Mouse (Mus musculus): ENCODE data around the gene Gna15.

Gna15 gene

DNA sequence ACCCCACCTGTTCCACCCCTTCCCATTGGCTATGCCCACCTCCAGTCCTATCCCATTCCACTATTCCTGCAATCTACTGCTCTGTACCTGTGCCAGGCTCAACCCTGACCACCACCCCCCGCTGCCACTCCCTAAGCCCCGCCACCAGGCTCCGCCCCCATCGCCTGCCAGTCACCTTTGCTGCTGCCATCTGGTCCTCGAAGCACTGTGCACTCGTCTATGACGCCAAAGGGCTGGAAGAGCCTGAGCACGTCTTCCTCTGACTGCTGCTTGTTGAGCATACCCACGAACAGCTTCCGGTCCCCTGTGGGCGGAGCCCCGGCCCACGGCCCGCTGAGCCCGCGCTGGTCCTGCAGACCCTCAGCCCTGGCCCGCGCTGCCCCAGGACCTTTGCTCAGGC is 53.6 kb downstream of the Gna15 start:
- in situ Hi-C loops (cut with MseI, MboI) = no loop called here

DNA sequence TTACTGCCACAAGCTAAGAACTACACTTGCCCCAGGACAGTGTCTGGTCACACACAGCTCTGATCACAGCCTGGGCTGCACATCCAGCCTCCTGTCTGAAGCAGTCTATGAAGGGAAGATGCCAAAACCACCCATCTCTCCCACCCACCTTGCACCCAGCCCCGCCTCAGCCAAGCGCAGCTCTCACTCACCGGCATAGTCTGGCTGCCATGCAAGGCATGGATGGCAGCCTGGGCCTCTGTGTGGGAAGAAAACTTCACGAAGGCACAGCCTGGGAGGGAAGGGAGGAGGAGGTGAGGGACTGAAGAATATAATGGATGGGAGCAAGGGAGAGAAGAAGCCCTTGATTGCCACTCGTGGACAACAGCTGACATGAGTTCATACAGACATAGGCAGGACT is 54.8 kb downstream of the Gna15 start:
- in situ Hi-C loops (cut with MseI, MboI) = no loop called here

DNA sequence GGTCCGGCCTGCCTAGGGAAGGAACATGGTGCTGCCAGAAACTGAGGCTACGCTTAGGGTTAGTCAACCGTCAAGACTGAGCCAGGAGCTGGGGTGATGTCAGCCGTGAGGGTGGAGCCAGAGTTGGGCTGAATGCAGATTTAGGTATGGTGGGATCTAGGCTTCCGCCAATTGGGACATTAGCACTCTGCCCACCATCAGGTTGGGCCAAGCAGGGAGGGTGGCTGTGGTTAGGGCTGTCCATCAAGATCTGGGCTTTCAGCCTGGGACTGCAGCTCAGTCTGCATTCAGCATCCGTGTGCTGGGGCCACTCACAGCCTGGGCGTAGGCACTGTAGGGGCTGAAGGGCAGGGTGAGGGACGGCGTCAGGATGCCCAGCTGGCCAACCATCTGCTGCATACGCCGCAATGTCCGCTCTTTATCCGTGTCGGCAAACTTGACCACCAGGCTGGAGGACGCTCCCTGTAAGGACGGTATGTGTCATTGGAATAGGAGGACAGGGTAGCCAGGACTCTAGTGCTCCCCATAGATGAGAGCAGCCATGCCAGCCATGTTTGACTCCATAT is 56.3 kb downstream of the Gna15 start:
- in situ Hi-C loops (cut with MseI, MboI) = no loop called here

DNA sequence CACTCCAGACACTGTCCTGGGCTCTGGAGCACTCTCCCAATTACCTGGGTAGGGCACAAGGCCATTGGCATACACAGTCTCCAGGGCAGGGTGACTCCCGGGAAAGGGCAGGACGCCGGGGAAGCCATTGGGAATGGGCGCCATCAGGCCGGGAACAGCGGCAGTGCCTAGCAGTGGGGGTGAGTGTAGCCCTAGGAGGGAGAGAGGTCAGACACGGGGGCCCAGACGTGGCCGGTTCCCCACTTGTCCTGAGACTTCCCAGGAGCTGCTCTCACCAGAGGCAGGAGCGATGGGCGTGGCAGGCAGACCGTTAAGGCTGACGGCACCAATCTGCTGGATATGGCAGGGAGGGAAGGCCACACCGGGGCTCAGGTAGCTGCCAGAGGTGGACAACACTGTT is 57.1 kb downstream of the Gna15 start:
- in situ Hi-C loops (cut with MseI, MboI) = no loop called here

DNA sequence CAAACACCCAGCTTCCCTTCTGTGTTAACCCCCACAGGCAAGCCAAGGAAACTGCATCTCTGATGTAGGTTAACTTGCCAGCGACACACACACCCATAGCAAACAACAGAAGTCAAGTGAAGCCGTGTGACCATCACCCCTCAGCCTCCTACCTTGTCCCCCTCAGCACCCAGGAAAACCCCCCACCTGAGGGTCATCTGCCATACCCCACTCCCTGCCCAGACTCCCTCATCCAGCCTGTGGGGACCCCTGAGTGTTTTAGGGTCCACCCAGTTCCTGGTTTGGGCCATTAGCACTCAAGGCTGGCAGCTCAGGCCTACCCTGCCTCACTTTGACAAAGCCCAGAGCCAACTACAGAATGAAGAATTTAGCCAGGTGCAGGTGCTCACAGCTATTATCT is 58.0 kb downstream of the Gna15 start:
- in situ Hi-C loops (cut with MseI, MboI) = no loop called here

DNA sequence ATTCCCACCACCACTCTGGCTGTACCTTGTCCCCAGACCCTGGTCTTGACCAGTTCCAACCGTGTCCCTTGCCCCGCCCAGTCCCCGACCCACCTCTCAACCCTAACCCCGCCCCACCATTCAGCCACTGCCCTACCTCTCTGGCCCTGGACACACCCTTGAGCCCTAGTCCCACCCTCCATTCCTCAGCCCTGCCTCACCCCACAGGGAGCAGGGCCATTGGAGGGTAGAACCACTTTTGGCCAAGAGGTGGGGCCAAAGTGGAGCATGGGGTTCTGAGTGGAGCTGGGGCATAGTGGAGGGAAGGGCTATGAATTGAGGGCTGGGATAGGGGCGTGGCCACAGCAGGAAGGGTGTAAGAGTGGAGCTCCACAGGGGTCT is 58.8 kb downstream of the Gna15 start:
- in situ Hi-C loops (cut with MseI, MboI) = no loop called here

DNA sequence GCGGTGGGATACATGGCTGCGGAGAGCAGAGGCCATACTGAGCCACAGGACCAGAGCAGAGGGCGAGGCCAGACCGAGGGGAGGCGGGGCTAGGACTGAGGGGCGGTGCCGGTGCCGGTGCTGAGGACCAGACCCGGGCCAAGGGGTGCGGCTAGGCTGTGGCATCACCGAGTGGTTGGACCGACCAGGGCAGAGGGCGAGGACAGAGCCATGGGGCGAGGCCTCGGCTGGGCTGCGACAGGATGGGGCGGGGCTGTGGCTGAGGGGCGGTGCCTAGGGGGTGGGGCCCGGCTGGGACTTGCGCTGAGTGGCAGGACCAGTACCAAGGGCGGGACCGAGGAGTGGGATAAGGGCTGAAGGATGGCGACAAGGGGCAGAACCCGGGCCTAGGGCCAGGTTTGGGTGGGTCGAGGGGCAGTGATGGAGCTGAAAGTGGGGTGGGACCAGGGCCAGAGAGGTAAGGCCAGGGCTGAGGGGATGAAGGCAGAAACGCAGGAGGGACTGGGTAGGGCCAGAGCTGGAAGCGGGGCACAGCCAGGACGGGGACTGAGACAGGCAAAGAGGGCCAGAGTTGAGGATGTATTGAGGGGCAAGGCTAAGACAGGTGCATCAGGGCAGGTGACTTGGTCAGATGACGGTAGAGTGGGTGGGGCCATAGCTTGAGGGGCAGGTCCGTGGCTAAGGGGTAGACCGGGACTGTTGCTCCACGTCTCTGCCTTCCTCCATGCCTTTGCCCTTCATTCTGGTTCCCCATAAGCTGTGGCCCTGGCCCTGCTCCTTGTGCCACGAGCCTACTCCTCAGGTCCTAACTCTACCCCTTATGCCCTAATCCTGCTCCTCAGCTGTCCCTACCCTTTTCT is 59.4 kb downstream of the Gna15 start:
- in situ Hi-C loops (cut with MseI, MboI) = no loop called here

DNA sequence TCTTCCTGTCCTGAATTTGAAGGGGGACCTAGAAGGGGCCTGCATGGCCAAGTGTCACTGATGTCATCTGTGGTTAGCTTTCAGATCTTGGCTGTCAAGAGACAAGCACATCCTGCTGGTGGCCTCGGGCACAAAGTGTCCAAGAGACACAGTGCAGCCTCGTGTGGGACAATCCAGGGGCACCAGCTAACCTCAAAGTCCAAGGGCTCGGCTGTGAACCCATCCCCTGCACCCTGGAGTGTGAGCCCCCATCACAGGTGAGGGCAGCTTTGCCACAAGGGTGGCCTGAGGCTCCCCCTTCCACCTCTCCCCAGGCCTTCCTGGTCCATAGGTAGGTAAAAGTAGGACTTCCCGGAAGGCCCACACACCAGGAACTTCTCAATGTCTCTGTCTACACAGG is 60.5 kb downstream of the Gna15 start:
- in situ Hi-C loops (cut with MseI, MboI) = no loop called here

DNA sequence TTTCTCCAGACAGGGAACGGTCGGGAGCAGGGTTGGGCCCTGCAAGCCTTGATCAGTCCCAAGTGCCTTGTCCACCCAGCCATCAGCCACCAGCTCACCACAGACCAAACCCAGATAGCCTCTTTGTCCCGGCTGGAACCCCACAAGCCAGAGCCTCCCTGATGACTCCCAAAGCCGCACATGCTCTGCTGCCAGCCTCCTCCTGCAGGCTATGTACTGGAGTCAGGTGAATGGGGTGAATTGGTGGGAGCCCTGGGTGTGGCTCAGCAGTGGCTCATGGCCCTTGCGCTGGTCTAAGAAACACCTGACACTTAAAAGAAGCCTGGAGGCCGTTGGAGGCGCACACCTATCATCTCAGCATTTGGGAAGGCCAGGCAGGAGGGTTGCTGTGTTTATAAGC is 61.1 kb downstream of the Gna15 start:
- in situ Hi-C loops (cut with MseI, MboI) = no loop called here

DNA sequence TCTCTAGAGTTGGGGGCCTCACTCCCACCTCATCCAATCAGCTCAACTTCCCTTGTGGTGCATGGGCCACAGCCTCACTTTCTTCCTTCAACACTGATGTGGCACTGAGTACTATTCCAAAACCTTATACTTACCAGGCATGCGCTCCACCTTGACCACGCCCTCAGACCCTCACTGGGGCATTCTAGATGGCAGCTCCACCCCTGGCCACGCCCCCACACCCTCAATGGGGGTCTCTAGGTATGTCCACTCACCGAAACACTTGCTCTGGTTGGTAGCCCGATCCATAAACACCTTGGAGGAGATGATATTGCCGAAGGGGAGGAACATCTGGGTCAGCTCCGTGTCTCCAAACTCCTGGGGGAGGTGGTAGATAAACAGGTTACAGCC is 61.6 kb downstream of the Gna15 start:
- in situ Hi-C loops (cut with MseI, MboI) = no loop called here

DNA sequence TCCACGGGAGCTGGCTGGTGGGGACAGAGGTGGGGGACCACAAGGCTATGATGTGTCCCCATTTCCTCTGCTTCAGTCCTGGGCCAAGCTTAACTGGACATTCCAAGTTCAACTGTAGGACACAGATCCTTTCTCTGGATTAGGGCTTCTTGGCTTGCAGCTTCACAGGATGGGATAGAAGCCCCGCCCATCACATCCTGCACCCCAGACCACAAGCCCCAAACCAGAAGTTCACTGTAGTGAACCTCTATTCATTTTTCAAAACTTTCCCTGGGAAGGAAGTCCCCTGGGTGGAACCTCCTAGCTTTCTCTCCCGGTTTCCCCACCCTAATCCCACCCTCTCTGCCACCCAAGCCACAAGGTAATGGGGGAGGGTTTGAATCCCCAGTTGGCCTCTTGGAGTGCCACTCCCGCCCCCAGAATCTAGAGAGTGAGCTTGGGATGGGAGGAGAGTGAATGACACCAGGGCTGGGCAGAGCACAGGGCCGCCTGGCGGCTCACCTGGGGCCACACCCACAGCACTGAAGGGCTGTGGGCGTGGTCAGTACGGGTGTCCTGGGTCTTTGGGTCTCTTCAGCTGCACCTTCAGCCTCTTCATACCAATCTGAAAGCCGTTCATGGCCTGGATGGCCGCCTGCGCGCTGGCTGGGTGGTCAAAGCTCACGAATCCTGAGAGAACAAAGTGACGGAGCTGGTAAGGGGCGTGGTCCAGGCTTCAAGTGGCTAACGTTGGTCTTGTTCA is 62.2 kb downstream of the Gna15 start:
- in situ Hi-C loops (cut with MseI, MboI) = no loop called here

DNA sequence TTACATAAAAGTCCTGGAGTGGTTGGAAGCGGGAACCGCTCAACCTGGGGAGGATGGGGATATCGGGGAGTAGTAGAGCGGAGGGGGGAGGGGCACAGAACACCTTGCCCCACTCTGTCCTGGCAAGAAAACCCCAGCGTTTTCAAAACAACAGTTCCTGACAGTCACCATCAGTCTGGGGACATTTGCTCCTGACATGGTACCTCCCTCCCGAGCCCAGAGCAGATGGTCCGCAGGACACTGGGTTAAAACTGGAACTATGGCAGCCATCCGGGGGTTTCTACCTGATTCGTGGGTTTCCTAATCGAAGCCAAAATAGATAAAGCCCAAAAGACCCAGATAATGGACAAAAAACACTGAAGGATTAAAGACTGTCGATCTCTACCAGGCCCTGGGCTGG is 63.1 kb downstream of the Gna15 start:
- in situ Hi-C loops (cut with MseI, MboI) = no loop called here

DNA sequence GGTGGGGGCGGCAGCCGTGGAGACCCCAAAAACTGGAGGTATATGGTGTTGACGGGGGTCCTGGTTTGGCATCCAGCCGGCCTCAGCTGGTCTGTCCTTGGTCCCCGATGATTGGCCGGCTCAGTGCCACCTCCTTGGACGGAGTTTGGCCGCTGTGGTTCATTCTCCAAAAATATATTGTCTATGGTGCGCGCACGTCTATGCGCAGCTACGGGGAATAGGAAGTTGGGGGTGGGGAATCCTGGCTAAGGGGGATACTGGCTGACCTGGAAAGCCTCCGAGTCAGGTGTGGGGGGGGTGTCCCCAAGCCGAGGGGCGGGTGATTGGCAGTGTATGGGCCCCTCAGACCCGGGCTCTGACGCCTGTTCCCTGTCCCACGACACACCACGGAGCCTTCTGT is 63.6 kb downstream of the Gna15 start:
- in situ Hi-C loops (cut with MseI, MboI) = no loop called here

DNA sequence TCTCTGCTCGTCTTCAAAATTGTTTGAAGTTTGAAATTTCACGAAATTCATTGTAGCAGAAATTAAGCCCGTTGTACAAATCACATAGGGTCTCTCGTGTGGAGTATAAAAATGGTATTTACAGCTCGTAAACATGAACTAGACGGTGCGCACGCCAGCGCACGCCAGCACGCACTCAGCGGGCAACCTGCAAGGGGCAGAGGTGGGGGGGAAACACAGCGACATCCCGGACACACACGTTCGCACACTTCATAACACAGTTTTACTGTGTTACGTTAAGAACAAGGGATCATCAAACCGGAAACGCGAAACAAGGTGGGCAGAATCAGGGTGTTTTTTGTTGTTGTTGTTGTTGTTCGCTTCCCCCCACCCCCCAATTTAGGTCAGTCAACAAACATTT is 64.6 kb downstream of the Gna15 start:
- in situ Hi-C loops (cut with MseI, MboI) = no loop called here

DNA sequence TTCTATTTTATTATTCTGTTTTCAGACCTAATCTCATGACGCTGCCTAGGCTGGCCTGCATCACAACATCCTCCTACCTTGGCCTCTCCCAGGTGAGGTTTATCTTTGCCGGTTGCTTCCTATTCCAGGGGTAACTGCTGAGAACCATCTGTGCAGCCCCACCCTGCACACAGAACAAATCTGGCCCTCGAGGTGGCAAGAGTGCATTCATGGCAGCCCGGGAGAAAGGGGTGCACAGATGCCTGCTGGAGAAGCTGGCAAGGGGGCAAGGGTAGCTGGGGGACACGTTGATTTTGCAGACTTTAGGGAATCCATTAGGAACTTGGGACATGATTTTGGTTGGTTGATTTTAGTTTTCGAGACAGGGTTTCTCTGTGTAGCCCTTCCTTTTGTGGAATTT is 65.8 kb downstream of the Gna15 start:
- in situ Hi-C loops (cut with MseI, MboI) = no loop called here

DNA sequence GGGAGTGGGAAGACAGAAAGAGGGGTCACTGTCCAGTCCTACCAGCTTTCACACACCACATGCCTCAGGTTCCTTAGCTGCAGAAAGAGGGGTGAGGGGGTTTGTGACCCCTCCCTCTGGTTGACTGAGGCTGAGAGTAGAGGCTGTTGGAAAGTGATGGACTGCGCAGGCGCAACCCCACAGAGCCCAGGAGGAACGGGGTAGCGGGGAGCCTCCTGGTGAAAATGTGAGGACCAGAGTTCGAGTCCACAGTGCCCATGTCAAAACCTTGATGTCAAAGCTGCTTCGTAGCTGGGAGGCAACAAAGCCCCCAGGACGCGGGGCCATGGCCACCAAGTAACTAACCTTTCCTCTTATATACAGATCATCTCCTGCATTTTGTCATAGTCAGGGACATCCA is 66.4 kb downstream of the Gna15 start:
- in situ Hi-C loops (cut with MseI, MboI) = no loop called here

DNA sequence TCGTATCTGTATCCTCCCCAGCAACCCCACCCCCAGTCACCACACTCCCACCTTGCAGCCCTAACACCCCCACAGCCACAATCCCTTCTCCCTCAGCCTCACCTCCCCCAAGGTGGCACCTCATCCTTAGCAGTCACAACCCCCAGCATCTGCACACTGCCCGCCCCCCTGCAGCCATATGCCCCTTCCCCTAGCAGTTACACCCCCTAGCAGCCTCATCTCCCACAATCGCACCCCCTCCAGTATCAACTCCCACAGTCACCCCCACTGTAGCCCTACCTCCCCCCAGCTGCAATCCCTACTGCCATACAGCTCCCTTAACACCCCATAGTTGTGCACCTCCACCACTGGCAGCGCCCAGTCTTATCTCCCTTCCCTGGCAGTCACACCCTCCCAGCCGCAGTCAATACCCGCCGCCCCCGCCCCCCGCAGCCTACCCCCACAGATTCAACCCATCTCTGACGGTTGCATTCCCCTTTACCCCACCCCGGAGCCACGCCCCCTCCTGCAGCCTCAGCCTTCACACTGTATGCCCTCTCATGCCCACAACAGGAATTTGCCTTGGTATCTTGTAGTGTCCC is 67.0 kb downstream of the Gna15 start:
- in situ Hi-C loops (cut with MseI, MboI) = no loop called here

DNA sequence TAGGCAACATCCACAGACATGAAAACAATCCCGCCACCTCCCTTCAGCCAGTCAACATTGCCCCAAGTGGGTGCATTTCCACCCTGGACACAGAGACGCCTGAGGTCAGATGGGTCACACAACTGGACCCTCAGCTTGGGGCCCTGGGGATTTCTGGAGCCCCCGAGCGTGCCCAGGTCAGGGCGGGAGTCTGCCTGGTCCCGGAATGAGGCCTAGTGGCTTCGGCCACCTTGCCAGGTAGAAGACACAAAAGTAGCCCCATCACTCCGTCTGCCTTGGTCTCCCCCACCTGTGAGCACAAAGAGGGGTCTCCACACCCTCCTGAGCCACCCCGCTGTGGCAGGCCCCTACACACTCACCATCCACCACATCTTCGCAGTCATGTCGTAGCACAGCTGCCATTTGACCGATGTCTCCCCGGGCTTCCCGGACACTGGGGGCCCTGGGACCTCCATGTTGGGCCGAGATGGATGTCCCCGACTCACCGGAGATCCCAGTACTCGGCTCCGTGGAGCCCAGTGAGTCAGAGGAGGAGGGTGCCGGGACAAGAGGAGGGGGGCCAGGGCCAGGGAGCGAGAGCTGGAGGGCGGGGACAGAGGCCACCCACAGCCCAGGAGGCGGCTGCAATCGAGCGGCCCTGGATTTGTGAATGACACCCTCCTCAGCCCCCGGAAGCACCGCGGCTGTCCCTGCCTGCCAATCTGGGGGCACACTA is 68.7 kb downstream of the Gna15 start, which contains the start of gene Nfic:
Nfic (minus strand) TSS at position 455 of the 715 bp plus-strand sequence.
- in situ Hi-C loops (cut with MseI, MboI) = no loop called here

DNA sequence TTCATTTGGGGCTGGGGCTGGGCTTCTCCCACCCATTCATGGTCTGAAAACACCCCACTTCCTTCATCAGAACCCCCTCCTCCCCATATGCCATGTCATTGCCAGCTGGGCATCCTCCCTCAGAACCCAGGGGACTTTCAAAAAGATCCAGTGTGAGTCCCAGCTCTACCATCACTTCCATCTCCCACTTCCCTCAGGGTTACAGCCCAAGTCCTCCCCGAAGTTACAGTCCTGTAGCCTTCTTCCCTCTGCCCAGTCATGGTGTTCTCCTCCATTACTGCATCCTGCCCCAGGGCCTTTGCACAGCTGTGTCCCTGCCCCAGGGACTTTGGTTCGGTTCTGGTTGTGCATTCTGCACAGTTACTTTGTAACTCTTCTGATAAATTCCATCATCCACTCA is 69.9 kb downstream of the Gna15 start:
- in situ Hi-C loops (cut with MseI, MboI) = loop anchor here (5.0 kb wide), 1 partner anchor 62 kb away; the partner anchor contains the start of gene Smim24 (in 2 of the 2)

DNA sequence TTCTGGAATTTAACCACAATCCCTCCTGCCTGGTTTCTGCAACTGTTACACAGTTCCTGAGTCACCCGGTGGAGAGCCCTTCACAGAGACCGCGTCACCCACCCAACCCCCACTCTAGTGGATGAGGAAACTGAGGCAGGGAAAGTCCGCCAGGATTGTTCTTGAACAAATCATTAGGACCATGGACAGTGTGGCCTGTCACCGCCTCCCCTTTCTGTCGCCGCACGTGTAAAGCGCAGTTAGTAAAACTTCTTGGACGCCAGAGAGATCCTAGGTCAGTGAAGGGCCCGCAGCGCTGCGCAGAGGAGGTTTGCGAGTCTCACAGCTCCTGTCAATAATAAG is 71.1 kb downstream of the Gna15 start:
- in situ Hi-C loops (cut with MseI, MboI) = loop anchor here (5.0 kb wide), 1 partner anchor 61 kb away; the partner anchor contains the start of gene Smim24 (in 2 of the 2)
